Mouse (Mus musculus) embryonic facial prominence, embryonic 15.5 days (tissue): ENCODE data around the gene Mctp2. TPM values are rescaled to one million over a fixed set of nuclear protein-coding genes. Genes with fewer than 3 reads are reported as not detected.

ENCODE experiments used
- ATAC-seq: fragments of 200-750 bp; cut with Nextera tagmentation; 2 replicates; pipeline ENCODE4 v1.8.0; 2017; ENCODE audit warnings: low read depth, moderate TSS enrichment; ENCODE audit not compliant: insufficient number of reproducible peaks, low FRiP score, low TSS enrichment
- H3K27ac ChIP-seq: fragments of 300-500 bp; sonication (generic); replicated peaks from 2 replicates; pipeline ENCODE4 v1.5.1; 2015; ENCODE audit warnings: mild to moderate bottlenecking, inconsistent platforms
- H3K27me3 ChIP-seq: fragments of 300-500 bp; sonication (generic); 2 replicates; pipeline ENCODE4 v1.6.1; 2015; ENCODE audit warnings: inconsistent platforms
- H3K36me3 ChIP-seq: fragments of 300-500 bp; sonication (generic); 2 replicates; pipeline ENCODE4 v1.6.1; 2015; ENCODE audit warnings: mild to moderate bottlenecking, inconsistent platforms
- H3K4me1 ChIP-seq: fragments of 300-500 bp; sonication (generic); 2 replicates; pipeline ENCODE4 v1.6.1; 2015; ENCODE audit warnings: inconsistent platforms
- H3K4me2 ChIP-seq: fragments of 300-500 bp; sonication (generic); replicated peaks from 2 replicates; pipeline ENCODE4 v1.6.1; 2015; ENCODE audit warnings: mild to moderate bottlenecking, inconsistent platforms
- H3K4me3 ChIP-seq: fragments of 300-500 bp; sonication (generic); replicated peaks from 2 replicates; pipeline ENCODE4 v1.5.1; 2015; ENCODE audit warnings: mild to moderate bottlenecking, inconsistent platforms
- H3K9ac ChIP-seq: fragments of 300-500 bp; sonication (generic); 2 replicates; pipeline ENCODE4 v1.6.1; 2015; ENCODE audit warnings: inconsistent platforms
- H3K9me3 ChIP-seq: fragments of 300-500 bp; sonication (generic); replicated peaks from 2 replicates; pipeline ENCODE4 v1.6.1; 2016; ENCODE audit warnings: inconsistent platforms
- WGBS: fragments of 180-500 bp; shearing (Covaris S2); methylation state at CpG from one replicate; pipeline ENCODE4 v1.1.7; 2015; 5-methylcytosine and 5-hydroxymethylcytosine counted together
- polyA plus RNA-seq: library from polyadenylated mRNA; unstranded; fragments of >200 nt; fragmentation: Nextera tagmentation; extraction: Ambion mirVana; gene quantifications from 2 replicates; pipeline ENCODE4 v1.2.1, GENCODE M21; 2015

The Mctp2 gene
- polyA plus RNA-seq, 1 experiment from 2014 or later, result 1.7 TPM

- no peak for ATAC-seq
- no peaks in the 10 kb centered on the region for H3K4me1 ChIP-seq
- no peak overlapping the region for H3K27ac ChIP-seq
- H3K27me3 ChIP-seq, result no peaks in the 10 kb centered on the region
- no peak overlapping the region for H3K9ac ChIP-seq
- H3K4me3 ChIP-seq, result no peak overlapping the region
- no peaks in the 10 kb centered on the region for H3K36me3 ChIP-seq
- H3K9me3 ChIP-seq, result no peaks in the 10 kb centered on the region
- WGBS, result 39% methylated on average over 1 of the region's 1 CpGs
- H3K4me2 ChIP-seq, result no peak overlapping the region
Observed at GRCm38 (mm10) chr7:72080705-72081104, 225.7 kb downstream of the Mctp2 start.

- Histone ChIP-seq H3K4me3 (no peak overlapping the region), H3K4me1 (no peaks in the 10 kb centered on the region), H3K9ac (no peak overlapping the region), H3K27ac (no peak overlapping the region), H3K27me3 (no peaks in the 10 kb centered on the region), H3K9me3 (no peaks in the 10 kb centered on the region), H3K4me2 (no peak overlapping the region), H3K36me3 (no peaks in the 10 kb centered on the region)
- no peak for ATAC-seq
- 64% methylated on average over 5 of the region's 5 CpGs for WGBS
Observed at GRCm38 (mm10) chr7:72078896-72079295, 227.5 kb downstream of the Mctp2 start.

GRCm38 (mm10) chr7:72071418-72072184 lies 234.8 kb downstream of the Mctp2 start:
- Histone ChIP-seq H3K4me3 (no peak overlapping the region), H3K27me3 (no peaks in the 10 kb centered on the region), H3K9me3 (no peaks in the 10 kb centered on the region), H3K27ac (no peak overlapping the region), H3K4me2 (no peak overlapping the region), H3K4me1 (no peaks in the 10 kb centered on the region), H3K9ac (no peak overlapping the region), H3K36me3 (no peaks in the 10 kb centered on the region)
- WGBS, result 75% methylated on average over 13 of the region's 13 CpGs
- ATAC-seq, result no peak

- Histone ChIP-seq H3K4me3 (no peak overlapping the region), H3K36me3 (no peaks in the 10 kb centered on the region), H3K9me3 (no peaks in the 10 kb centered on the region), H3K4me1 (no peaks in the 10 kb centered on the region), H3K9ac (no peak overlapping the region), H3K27me3 (no peaks in the 10 kb centered on the region), H3K27ac (no peak overlapping the region), H3K4me2 (no peak overlapping the region)
- 64% methylated on average over 2 of the region's 2 CpGs for WGBS
- ATAC-seq, result no peak
Observed at GRCm38 (mm10) chr7:72068454-72068853, 238.0 kb downstream of the Mctp2 start.

GRCm38 (mm10) chr7:72066352-72066751 lies 240.1 kb downstream of the Mctp2 start:
- WGBS, result 50% methylated on average over 2 of the region's 2 CpGs
- Histone ChIP-seq H3K4me1 (no peaks in the 10 kb centered on the region), H3K4me2 (no peak overlapping the region), H3K27ac (no peak overlapping the region), H3K9ac (no peak overlapping the region), H3K36me3 (no peaks in the 10 kb centered on the region), H3K9me3 (no peaks in the 10 kb centered on the region), H3K4me3 (no peak overlapping the region), H3K27me3 (no peaks in the 10 kb centered on the region)
- ATAC-seq, result no peak

- H3K27ac ChIP-seq, result no peak overlapping the region
- no peak overlapping the region for H3K4me3 ChIP-seq
- H3K4me2 ChIP-seq, result no peak overlapping the region
Observed at GRCm38 (mm10) chr7:72051759-72052158, 254.6 kb downstream of the Mctp2 start.

GRCm38 (mm10) chr7:72047588-72048585 lies 258.5 kb downstream of the Mctp2 start:
- H3K9ac ChIP-seq, result no peak overlapping the region
- H3K36me3 ChIP-seq, result no peaks in the 10 kb centered on the region
- no peak overlapping the region for H3K4me3 ChIP-seq
- H3K9me3 ChIP-seq, result no peaks in the 10 kb centered on the region
- H3K4me2 ChIP-seq, result no peak overlapping the region
- H3K27me3 ChIP-seq, result no peaks in the 10 kb centered on the region
- H3K27ac ChIP-seq, result no peak overlapping the region
- no peaks in the 10 kb centered on the region for H3K4me1 ChIP-seq
- 72% methylated on average over 20 of the region's 20 CpGs for WGBS
- no peak for ATAC-seq

More at GRCm38 (mm10) chr7:72051759-72052158, 254.6 kb downstream of the Mctp2 start:
- Histone ChIP-seq H3K27me3 (no peaks in the 10 kb centered on the region), H3K9ac (no peak overlapping the region), H3K9me3 (no peaks in the 10 kb centered on the region), H3K4me1 (no peaks in the 10 kb centered on the region), H3K36me3 (no peaks in the 10 kb centered on the region)
- 69% methylated on average over 2 of the region's 2 CpGs for WGBS
- ATAC-seq, result no peak
